Mouse (Mus musculus) kidney, embryonic 16.5 days (tissue): ENCODE results near the gene Sbsn. TPM values are rescaled to one million over a fixed set of nuclear protein-coding genes. Genes with fewer than 3 reads are reported as not detected.
A peak's percentile ranks its signal among the peaks of the same experiment; 100 is the strongest.

Experiments
- ATAC-seq: fragments of 200-750 bp; cut with Nextera tagmentation; 2 replicates; pipeline ENCODE4 v1.8.0; 2017; ENCODE audit warnings: moderate TSS enrichment; ENCODE audit not compliant: low FRiP score, low TSS enrichment
- H3K27ac ChIP-seq: fragments of 300-500 bp; sonication (generic); 2 replicates; pipeline ENCODE4 v1.5.1; 2014; ENCODE audit warnings: low read length
- H3K27me3 ChIP-seq: fragments of 300-500 bp; sonication (generic); 2 replicates; pipeline ENCODE4 v1.6.1; 2014; ENCODE audit warnings: low read length, control low read depth, mixed read lengths; ENCODE audit not compliant: insufficient read depth
- H3K36me3 ChIP-seq: fragments of 300-500 bp; sonication (generic); 2 replicates; pipeline ENCODE4 v1.6.1; 2014; ENCODE audit warnings: low read length, control low read depth, mixed read lengths; ENCODE audit not compliant: insufficient read depth
- H3K4me1 ChIP-seq: fragments of 300-500 bp; sonication (generic); 2 replicates; pipeline ENCODE4 v1.6.1; 2014; ENCODE audit warnings: low read length, control low read depth, mixed read lengths; ENCODE audit not compliant: insufficient read depth
- H3K4me2 ChIP-seq: fragments of 300-500 bp; sonication (generic); replicated peaks from 2 replicates; pipeline ENCODE4 v1.6.1; 2014; ENCODE audit warnings: low read depth, low read length
- H3K4me3 ChIP-seq: fragments of 300-500 bp; sonication (generic); 2 replicates; pipeline ENCODE4 v1.5.1; 2014; ENCODE audit warnings: mild to moderate bottlenecking, low read length
- H3K9ac ChIP-seq: fragments of 300-500 bp; sonication (generic); replicated peaks from 2 replicates; pipeline ENCODE4 v1.6.1; 2014; ENCODE audit warnings: low read length
- H3K9me3 ChIP-seq: fragments of 300-500 bp; sonication (generic); 2 replicates; pipeline ENCODE4 v1.6.1; 2016; ENCODE audit warnings: low read length, control low read depth
- WGBS: fragments of 180-500 bp; shearing (Covaris S2); extraction: QIAGEN DNeasy Blood & Tissue Kit; methylation state at CpG from one replicate; pipeline ENCODE4 v1.1.7; 2014; 5-methylcytosine and 5-hydroxymethylcytosine counted together
- polyA plus RNA-seq: library from polyadenylated mRNA; unstranded; fragments of >200 nt; fragmentation: Nextera tagmentation; extraction: Ambion mirVana; gene quantifications from 2 replicates; pipeline ENCODE4 v1.2.1, GENCODE M21; 2015

Sbsn gene
- polyA plus RNA-seq, 1 experiment from 2014 or later, result 2.3 TPM

DNA sequence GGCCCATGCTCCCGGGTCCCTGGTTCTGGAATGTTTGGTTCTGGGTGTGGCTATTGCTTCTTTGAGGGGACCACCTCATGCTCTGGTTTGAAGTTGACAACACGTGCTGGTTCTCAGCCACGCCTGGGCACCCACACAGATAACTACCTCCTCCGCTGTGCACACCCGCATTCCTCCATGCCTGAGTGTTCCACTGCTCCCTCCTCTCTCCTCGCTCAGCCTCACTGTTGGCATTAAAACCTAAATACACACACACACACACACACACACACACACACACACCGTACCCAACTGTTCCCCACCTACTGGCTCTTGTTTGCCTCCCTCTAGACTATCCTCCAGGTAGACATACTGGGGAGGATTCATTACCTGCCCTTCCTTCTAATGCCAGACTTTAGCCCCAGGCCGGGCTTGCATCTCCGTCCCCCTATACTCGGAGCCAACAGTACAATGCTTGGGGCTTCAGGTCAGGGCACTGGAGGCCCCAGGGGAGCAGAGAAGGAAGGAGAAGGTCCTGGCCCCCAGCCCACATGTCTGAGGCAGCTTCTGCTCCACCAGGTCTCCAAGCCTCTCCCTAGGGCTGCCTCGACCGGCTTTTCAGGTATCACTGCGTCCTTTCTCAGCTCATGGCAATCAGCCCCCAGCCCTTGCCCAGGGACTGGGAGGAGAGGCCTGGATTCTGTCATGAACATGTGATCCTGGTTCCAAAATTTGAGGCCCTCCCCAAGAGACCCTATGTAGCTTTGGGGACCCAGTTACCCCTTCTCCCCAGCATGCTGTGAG, 1.3 kb upstream of the Sbsn start:
- Histone ChIP-seq H3K4me3 (no peak overlapping the region), H3K27ac (0 out of 2 replicates have a peak overlapping the region, but pooled peaks have one; percentile 43), H3K9ac (no peak overlapping the region), H3K4me2 (no peak overlapping the region), H3K36me3 (peaks cover 7% of the 10 kb centered on the region), H3K9me3 (peaks cover 10% of the 10 kb centered on the region), H3K4me1 (peaks cover 18% of the 10 kb centered on the region), H3K27me3 (no peaks in the 10 kb centered on the region)
- WGBS, result 56% methylated on average over 13 of the region's 13 CpGs
- peak; percentile 71; the same call in 1 of the 2 replicates for ATAC-seq

DNA sequence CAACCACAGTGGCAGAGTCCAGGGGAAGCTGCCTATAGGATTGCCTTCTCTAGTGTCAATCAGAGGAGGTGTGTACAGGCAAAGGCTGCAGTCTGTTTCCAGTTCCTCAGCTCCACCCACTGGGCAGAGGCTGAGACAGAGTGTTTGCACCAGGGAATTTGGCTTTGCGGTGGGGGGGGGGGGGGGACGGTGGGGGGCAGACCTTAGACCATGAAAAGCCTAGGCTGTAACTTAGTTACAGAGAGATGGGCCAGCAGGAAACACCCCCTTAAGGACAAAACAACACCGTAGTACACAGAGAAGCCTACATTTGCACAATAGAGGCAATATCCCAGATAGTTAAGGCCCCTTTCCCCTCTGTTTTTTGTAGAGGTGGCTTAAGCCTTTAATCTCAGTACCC, 5.7 kb downstream of the Sbsn start:
- H3K4me1 ChIP-seq, result no peaks in the 10 kb centered on the region
- no peak overlapping the region for H3K4me2 ChIP-seq
- no peak for ATAC-seq
- peaks cover 12% of the 10 kb centered on the region for H3K9me3 ChIP-seq
- H3K9ac ChIP-seq, result no peak overlapping the region
- no peak overlapping the region for H3K27ac ChIP-seq
- WGBS, result 80% methylated on average over 3 of the region's 3 CpGs
- H3K4me3 ChIP-seq, result no peak overlapping the region
- H3K27me3 ChIP-seq, result no peaks in the 10 kb centered on the region
- peaks cover 10% of the 10 kb centered on the region for H3K36me3 ChIP-seq

DNA sequence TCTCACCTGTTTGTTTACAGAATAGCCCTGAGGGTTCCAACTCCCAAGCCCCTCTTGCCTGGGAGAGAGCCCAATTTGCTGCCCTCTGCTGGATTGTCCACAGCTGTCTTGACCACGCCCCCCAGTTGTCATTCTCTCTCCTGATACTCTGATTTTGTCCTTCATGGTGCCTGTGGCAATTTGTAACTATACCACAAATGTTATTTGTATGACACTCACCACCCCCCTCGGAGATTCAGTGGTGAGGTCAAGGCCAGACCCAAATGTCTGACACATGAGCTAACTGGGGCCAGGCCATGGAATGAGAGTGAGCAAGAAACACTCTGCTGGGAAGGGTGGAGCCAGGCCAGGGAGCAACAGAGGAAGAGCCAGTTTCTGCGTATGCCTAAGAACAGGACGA, 7.6 kb downstream of the Sbsn start:
- Histone ChIP-seq H3K9me3 (peaks cover 12% of the 10 kb centered on the region), H3K4me1 (no peaks in the 10 kb centered on the region), H3K36me3 (peaks cover 10% of the 10 kb centered on the region), H3K4me3 (no peak overlapping the region), H3K27me3 (no peaks in the 10 kb centered on the region), H3K4me2 (no peak overlapping the region), H3K9ac (no peak overlapping the region), H3K27ac (no peak overlapping the region)
- ATAC-seq, result peak; percentile 59; the same call in 1 of the 2 replicates
- WGBS, result 30% methylated on average over 4 of the region's 4 CpGs

DNA sequence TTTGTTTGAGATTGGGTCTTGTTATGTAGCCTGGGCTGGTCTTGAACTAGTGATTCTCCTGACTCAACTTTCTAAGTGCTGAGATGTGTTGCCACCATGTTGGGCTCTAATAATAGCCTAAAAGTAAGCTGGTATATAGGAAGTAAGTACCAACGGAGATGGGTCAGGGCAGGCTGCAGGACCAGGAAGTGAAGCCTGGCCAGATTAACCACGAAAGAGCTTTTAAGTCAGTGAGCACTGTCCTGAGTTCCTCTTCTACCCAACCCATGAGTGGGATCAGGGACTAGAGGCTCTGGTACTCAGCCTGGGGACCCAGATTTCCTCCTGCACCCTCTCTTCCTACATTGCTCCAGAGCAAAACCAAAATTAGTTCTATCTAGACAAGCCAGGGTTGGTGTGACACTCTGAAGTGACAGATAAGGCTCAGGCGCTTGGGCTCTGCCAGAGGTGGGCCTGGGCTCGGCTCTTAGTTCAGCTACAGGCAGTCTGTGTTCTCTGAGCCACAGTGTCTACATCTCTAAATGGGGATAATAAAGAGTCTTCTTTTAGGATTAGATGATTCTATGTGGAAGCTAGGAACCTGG, 10.6 kb downstream of the Sbsn start:
- Histone ChIP-seq H3K27ac (no peak overlapping the region), H3K36me3 (no peaks in the 10 kb centered on the region), H3K4me2 (no peak overlapping the region), H3K4me3 (no peak overlapping the region), H3K4me1 (no peaks in the 10 kb centered on the region), H3K27me3 (no peaks in the 10 kb centered on the region), H3K9me3 (no peaks in the 10 kb centered on the region), H3K9ac (no peak overlapping the region)
- 72% methylated on average over 4 of the region's 4 CpGs for WGBS
- ATAC-seq, result no peak

DNA sequence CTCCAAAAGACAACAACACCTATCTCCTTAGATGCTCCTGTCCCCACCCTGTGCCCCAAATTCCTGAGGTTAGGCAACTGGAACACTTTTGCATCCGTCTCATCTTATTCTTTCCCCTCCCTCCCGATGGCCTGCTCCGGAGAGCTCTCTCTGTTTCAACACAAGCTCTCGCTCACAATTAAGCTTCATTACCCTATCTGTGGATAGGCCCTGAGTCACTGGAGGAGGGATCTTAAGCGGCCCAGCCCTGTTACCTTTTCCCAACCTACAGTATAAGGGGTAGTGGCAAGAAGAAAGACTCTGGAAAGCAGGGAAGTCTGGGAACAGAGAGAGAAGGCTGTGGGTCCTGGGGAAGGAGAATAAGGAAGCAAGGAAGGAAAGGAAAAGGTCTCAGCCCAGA, 12.2 kb downstream of the Sbsn start, which contains the start of gene Dmkn:
Gene Dmkn, plus strand, starts transcription at position 301 of the 400 bp plus-strand sequence.
- Histone ChIP-seq H3K9me3 (no peaks in the 10 kb centered on the region), H3K9ac (no peak within 1 kb of the TSS), H3K4me3 (no peak within 1 kb of the TSS), H3K27ac (no peak within 1 kb of the TSS), H3K36me3 (no peaks in the 10 kb centered on the region), H3K4me2 (no peak within 1 kb of the TSS), H3K4me1 (no peaks in the 10 kb centered on the region), H3K27me3 (no peaks in the 10 kb centered on the region)
- no peak for ATAC-seq
- WGBS, result 31% methylated on average over 5 of the region's 5 CpGs

DNA sequence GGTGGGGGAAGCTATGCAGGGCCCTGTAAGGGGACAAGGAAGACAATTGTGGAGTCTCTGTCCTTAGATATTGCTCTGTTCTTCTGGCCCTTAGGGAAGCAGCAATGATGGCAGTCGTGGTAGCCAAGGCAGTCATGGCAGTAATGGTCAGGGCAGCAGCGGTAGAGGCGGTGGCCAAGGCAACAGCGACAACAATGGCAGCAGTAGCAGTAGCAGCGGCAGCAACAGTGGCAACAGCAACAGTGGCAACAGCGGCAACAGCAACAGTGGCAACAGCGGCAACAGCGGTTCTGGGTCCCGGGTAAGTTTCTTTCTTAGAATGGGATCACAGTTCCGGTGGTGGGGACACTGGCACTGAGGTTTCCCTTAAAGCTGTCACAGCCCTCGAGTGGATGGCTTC, 13.9 kb downstream of the Sbsn start:
- no peak for ATAC-seq
- no peak overlapping the region for H3K4me2 ChIP-seq
- no peaks in the 10 kb centered on the region for H3K36me3 ChIP-seq
- WGBS, result 52% methylated on average over 11 of the region's 11 CpGs
- H3K4me1 ChIP-seq, result no peaks in the 10 kb centered on the region
- no peak overlapping the region for H3K4me3 ChIP-seq
- H3K9ac ChIP-seq, result no peak overlapping the region
- no peak overlapping the region for H3K27ac ChIP-seq
- no peaks in the 10 kb centered on the region for H3K27me3 ChIP-seq
- no peaks in the 10 kb centered on the region for H3K9me3 ChIP-seq

DNA sequence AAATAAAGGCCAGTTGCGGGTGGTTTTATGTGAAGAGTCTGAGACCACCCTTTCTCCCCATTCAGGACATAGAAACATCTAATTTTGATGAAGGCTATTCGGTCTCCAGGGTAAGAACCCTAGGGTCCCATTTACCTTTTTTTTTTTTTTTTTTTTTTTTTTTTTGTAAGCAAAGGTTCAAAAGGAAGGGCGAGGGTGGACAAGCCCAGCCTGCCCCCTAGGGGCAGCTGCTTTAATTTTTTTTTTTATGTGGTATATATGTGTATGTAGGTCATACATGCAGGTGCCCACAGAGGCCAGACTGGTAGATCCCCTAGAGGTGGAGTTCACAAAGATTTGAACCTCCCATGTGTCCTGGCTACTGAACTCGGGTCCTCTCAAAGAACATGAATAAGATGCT, 15.1 kb downstream of the Sbsn start:
- ATAC-seq, result no peak
- Histone ChIP-seq H3K4me3 (no peak overlapping the region), H3K4me2 (no peak overlapping the region), H3K27me3 (no peaks in the 10 kb centered on the region), H3K27ac (no peak overlapping the region), H3K9me3 (no peaks in the 10 kb centered on the region), H3K36me3 (no peaks in the 10 kb centered on the region), H3K4me1 (no peaks in the 10 kb centered on the region), H3K9ac (no peak overlapping the region)
- WGBS, result 89% methylated on average over 4 of the region's 4 CpGs

DNA sequence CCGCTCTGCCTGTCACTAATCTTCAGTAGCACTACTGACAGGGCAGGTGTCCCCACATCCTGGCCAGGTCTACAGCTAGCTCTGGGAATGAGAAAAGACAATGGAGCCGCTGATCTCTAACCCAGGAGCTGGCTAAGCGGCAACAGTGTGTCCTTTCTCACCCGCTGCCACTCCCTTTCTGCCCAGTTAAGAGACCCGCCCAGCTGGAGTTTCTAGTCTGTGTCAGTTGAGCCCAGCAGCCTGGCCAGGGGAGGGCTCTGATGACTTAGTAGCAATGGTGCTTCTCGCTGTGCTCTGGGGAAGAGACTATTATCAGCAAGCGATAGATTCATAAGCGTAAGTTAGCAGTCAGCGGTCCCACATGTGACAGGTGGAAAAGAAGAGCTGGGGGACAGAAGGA, 18.0 kb downstream of the Sbsn start:
- no peak overlapping the region for H3K4me3 ChIP-seq
- no peak overlapping the region for H3K27ac ChIP-seq
- 39% methylated on average over 9 of the region's 9 CpGs for WGBS
- peaks cover 7% of the 10 kb centered on the region; the same call in 1 of the 2 replicates for H3K9me3 ChIP-seq
- H3K36me3 ChIP-seq, result no peaks in the 10 kb centered on the region
- no peak overlapping the region for H3K4me2 ChIP-seq
- H3K27me3 ChIP-seq, result no peaks in the 10 kb centered on the region
- H3K9ac ChIP-seq, result no peak overlapping the region
- ATAC-seq, result 0 out of 2 replicates have a peak, but pooled peaks have one; percentile 59
- H3K4me1 ChIP-seq, result no peaks in the 10 kb centered on the region

DNA sequence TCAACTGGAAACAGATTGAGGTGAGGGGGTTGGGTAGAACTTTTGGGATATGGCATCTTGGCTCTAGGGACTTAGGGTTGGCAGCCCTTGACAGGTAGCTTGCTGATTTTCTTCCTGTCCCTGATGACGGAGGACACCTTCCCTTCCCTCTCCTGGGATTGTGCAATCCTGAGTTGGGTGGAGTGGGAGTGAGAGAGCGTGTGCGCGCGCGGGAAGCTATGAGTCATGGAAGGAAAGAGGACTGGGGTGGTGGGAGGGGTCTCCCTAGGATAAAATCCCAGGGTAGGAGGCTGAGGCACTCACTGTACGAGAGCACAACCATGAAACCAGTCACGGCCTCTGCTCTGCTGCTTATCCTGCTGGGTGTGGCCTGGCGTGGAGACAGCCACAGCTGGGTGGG, 24.8 kb downstream of the Sbsn start:
- Histone ChIP-seq H3K9ac (no peak overlapping the region), H3K9me3 (peaks cover 7% of the 10 kb centered on the region; the same call in 1 of the 2 replicates), H3K4me1 (no peaks in the 10 kb centered on the region), H3K4me3 (no peak overlapping the region), H3K4me2 (no peak overlapping the region), H3K36me3 (no peaks in the 10 kb centered on the region), H3K27me3 (no peaks in the 10 kb centered on the region), H3K27ac (no peak overlapping the region)
- WGBS, result 84% methylated on average over 9 of the region's 9 CpGs
- no peak for ATAC-seq

DNA sequence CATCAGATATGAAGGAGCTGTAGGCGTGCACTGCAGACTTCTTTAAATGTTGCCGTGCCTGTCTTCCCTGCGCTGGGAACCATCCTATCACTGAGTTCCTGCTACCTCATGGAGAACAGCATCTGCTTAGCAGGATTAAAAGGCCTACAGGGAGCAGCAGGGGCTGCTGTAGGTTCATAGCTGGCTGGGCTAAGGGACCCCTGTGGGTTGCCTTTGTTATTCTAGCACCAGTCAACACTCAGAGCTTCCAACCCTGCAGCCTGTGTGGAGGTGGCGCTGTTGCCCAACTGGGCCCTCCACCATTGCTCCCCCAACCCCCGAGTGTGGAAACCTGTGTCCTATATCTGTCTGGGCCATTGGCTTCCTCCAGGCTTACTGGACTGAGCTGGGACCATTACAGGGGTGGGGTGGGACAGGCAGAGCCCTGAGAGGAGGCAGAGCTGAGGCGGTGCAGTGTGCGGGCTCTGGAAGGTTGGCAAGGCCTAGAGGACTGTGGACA, 25.9 kb downstream of the Sbsn start:
- WGBS, result 59% methylated on average over 7 of the region's 7 CpGs
- H3K27ac ChIP-seq, result no peak overlapping the region
- no peaks in the 10 kb centered on the region for H3K4me1 ChIP-seq
- no peak overlapping the region for H3K4me2 ChIP-seq
- H3K27me3 ChIP-seq, result no peaks in the 10 kb centered on the region
- H3K4me3 ChIP-seq, result no peak overlapping the region
- H3K36me3 ChIP-seq, result no peaks in the 10 kb centered on the region
- H3K9me3 ChIP-seq, result 0 out of 2 replicates have a peak, but pooled peaks cover under 1% of the 10 kb centered on the region
- ATAC-seq, result no peak
- H3K9ac ChIP-seq, result no peak overlapping the region
